Comparison of ENCODE assay signal across 10 mouse cellular contexts in genomic region chr11:120208848-120209247, GRCm38 (mm10). TPM values are rescaled to one million over a fixed set of nuclear protein-coding genes. Genes with fewer than 3 reads are reported as not detected.
DNase-seq lines count a peak whose midpoint lies in the region; ATAC-seq and TF ChIP-seq lines count a peak whose summit lies in the region.
"Had no signal": no experiment of that assay in that cellular context is flagged by ENCODE, and none has a peak within 500 bp of the region (broad histone marks: within the 10 kb centered on the region; RNA-seq: fewer than 3 reads in every experiment).

No protein-coding gene starts in this region.

- ATAC-seq in CD4-positive, CD25-positive, alpha-beta regulatory T cell, adult 4 months: no peak

- peak; percentile 69 for DNase-seq in CD4-positive, CD25-positive, alpha-beta regulatory T cell, adult 2 months (ENCODE audit: low read depth, low spot score)
- no peak for DNase-seq in layer of hippocampus, adult 2 months (ENCODE audit: low spot score in 2 of 2)
- no peak for DNase-seq in layer of hippocampus, adult 11-12 months (ENCODE audit: low spot score)
- peak; percentile 7 for DNase-seq in MEL-GATA-1-ER (ENCODE audit: extremely low read depth, low read depth)
- no peak for DNase-seq in right cerebral cortex, postnatal 4 days
- DNase-seq in spleen, postnatal 36 days (ENCODE audit: low spot score in 2 of 2): no peak
- DNase-seq: adrenal gland, postnatal 25 days; heart, adult 11 months had no signal

- H3K4me3 ChIP-seq in layer of hippocampus, adult 2 months: no peak overlapping the region
- H3K4me3 ChIP-seq in small intestine, adult 2 months (ENCODE audit: low read depth, low read length): no peak overlapping the region

- H3K27me3 ChIP-seq in small intestine, adult 2 months (ENCODE audit: control insufficient read depth, insufficient read depth, low read length): no peaks in the 10 kb centered on the region

- no peaks in the 10 kb centered on the region for H3K4me1 ChIP-seq in small intestine, adult 2 months (ENCODE audit: control insufficient read depth, insufficient read depth, insufficient read length, low read length)

- H3K27ac ChIP-seq in layer of hippocampus, adult 2 months: no peak overlapping the region
- H3K27ac ChIP-seq in small intestine, adult 2 months (ENCODE audit: insufficient read depth, low read depth, low read length): no peak overlapping the region

- TF ChIP-seq CTCF in layer of hippocampus, adult 2 months (conservative IDR thresholded peaks at IDR 0.05): peak; percentile 69
- peak; percentile 54; the same call in 1 of the 2 replicates for TF ChIP-seq CTCF in small intestine, adult 2 months (IDR thresholded peaks at IDR 0.05; ENCODE audit: extremely low read depth, insufficient read length, insufficient replicate concordance, low read depth, low read length)

- 60% methylated on average over 2 of the region's 2 CpGs for WGBS in small intestine, adult 2 months

- no peak for TF ChIP-seq POLR2A in small intestine, adult 2 months (IDR thresholded peaks at IDR 0.05; ENCODE audit: low read depth, low read length)

- no peaks in the 10 kb centered on the region for H3K36me3 ChIP-seq in small intestine, adult 2 months (ENCODE audit: control insufficient read depth, insufficient read depth, low read length)

RNA-seq across cellular contexts. Expression of gene Bahcc1, which starts 23.9 kb away (rescaled TPM):
- not detected for polyA plus RNA-seq in CD4-positive, CD25-positive, alpha-beta regulatory T cell, adult 4 months (2017; shearing (Covaris generic))
- total RNA-seq in layer of hippocampus, adult 2 months (2021): 10 to 100 TPM; 19.9 to 20.7 TPM
- polyA plus RNA-seq in small intestine, adult 2 months (2012; rRNA removed): 7.0 and 15.4 TPM in 2 replicates

RNA-seq across cellular contexts. Expression of gene Slc38a10, which starts 57.7 kb away (rescaled TPM):
- polyA plus RNA-seq in CD4-positive, CD25-positive, alpha-beta regulatory T cell, adult 4 months (2017; shearing (Covaris generic)): 10 to 100 TPM; 34.8 to 49.2 TPM
- 10 to 100 TPM; 86.1 to 86.5 TPM for total RNA-seq in layer of hippocampus, adult 2 months (2021)
- polyA plus RNA-seq in small intestine, adult 2 months (2012; rRNA removed): 59.0 and 108 TPM in 2 replicates

Comparison
In these comparisons a context has a peak if more than half of its experiments do, and no peak if none do; other contexts are left out.
1. DNase-seq: peak in CD4-positive, CD25-positive, alpha-beta regulatory T cell, adult 2 months (single experiment) and MEL-GATA-1-ER (single experiment); none in layer of hippocampus, adult 2 months (0 of 2), layer of hippocampus, adult 11-12 months (single experiment), right cerebral cortex, postnatal 4 days (single experiment) and spleen, postnatal 36 days (0 of 2).